Mouse (Mus musculus) kidney, embryonic 14.5 days (tissue): ENCODE measurements at regions not wholly inside any gene's neighbourhood (a gene's known extent, or its start where the extent isn't known, plus 50 kb on each side); places are given as distances from the start of the nearest gene placed in this dataset.
A peak's percentile ranks its signal among the peaks of the same experiment; 100 is the strongest.

Experiments used
- ATAC-seq: fragments of 200-750 bp; cut with Nextera tagmentation; 2 replicates; pipeline ENCODE4 v1.8.0; 2017; ENCODE audit warnings: moderate number of reproducible peaks, mild to moderate bottlenecking, moderate TSS enrichment, moderate library complexity; ENCODE audit not compliant: low FRiP score, low TSS enrichment
- H3K27ac ChIP-seq: fragments of 300-500 bp; sonication (generic); 2 replicates; pipeline ENCODE4 v1.5.1; 2014; ENCODE audit warnings: low read depth, mild to moderate bottlenecking, low read length, moderate library complexity, mixed read lengths
- H3K27me3 ChIP-seq: fragments of 300-500 bp; sonication (generic); 2 replicates; pipeline ENCODE4 v1.6.1; 2014; ENCODE audit warnings: mild to moderate bottlenecking, low read length; ENCODE audit not compliant: control insufficient read depth, insufficient read depth
- H3K36me3 ChIP-seq: fragments of 300-500 bp; sonication (generic); 2 replicates; pipeline ENCODE4 v1.6.1; 2014; ENCODE audit warnings: low read length, mixed read lengths; ENCODE audit not compliant: control insufficient read depth, insufficient read depth
- H3K4me1 ChIP-seq: fragments of 300-500 bp; sonication (generic); 2 replicates; pipeline ENCODE4 v1.6.1; 2014; ENCODE audit warnings: low read length, mixed read lengths; ENCODE audit not compliant: control insufficient read depth, insufficient read depth
- H3K4me2 ChIP-seq: fragments of 300-500 bp; sonication (generic); replicated peaks from 2 replicates; pipeline ENCODE4 v1.6.1; 2014; ENCODE audit warnings: low read depth, mild to moderate bottlenecking, low read length
- H3K4me3 ChIP-seq: fragments of 300-500 bp; sonication (generic); 2 replicates; pipeline ENCODE4 v1.5.1; 2014; ENCODE audit warnings: mild to moderate bottlenecking, low read length
- H3K9ac ChIP-seq: fragments of 300-500 bp; sonication (generic); 2 replicates; pipeline ENCODE4 v1.6.1; 2014; ENCODE audit warnings: low read depth, mild to moderate bottlenecking, low read length, moderate library complexity
- H3K9me3 ChIP-seq: fragments of 300-500 bp; sonication (generic); 2 replicates; pipeline ENCODE4 v1.6.1; 2016; ENCODE audit warnings: low read length; ENCODE audit not compliant: control insufficient read depth
- WGBS: fragments of 180-500 bp; shearing (Covaris S2); extraction: QIAGEN DNeasy Blood & Tissue Kit; methylation state at CpG from one replicate; pipeline ENCODE4 v1.1.7; 2014; 5-methylcytosine and 5-hydroxymethylcytosine counted together

DNA sequence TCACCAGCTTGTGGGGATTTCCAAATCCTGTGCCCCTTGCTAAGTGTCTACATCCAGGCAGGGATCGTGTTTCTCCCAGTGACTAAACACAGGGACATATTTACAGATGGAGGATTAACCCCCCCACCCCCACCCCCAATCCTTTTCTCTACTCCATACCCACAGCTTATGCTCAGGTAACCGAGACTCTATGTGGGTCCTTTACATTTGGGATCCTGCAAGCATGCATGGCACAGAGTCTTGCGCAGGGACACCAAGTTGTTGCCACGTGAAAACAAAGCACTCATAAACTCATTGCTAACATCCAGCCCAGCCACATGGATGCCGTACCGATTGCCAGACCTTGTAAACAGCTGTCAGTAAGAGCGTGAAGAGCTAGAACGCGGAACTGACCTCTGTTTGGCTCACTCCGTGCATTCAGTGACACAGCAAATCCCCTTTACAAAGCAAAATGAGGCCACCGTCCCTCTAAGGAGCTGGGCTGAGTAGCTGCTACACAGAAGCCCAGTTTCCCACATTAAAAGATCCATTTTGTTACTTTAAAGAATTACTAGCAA lies 1204.9 kb upstream of the A1bg start:
- WGBS = 37% methylated on average over 11 of the region's 11 CpGs
- Histone ChIP-seq H3K27ac (no peak overlapping the region), H3K9me3 (no peaks in the 10 kb centered on the region), H3K36me3 (no peaks in the 10 kb centered on the region), H3K4me1 (peaks cover 16% of the 10 kb centered on the region), H3K9ac (no peak overlapping the region), H3K27me3 (no peaks in the 10 kb centered on the region), H3K4me3 (no peak overlapping the region), H3K4me2 (no peak overlapping the region)
- ATAC-seq = no peak

DNA sequence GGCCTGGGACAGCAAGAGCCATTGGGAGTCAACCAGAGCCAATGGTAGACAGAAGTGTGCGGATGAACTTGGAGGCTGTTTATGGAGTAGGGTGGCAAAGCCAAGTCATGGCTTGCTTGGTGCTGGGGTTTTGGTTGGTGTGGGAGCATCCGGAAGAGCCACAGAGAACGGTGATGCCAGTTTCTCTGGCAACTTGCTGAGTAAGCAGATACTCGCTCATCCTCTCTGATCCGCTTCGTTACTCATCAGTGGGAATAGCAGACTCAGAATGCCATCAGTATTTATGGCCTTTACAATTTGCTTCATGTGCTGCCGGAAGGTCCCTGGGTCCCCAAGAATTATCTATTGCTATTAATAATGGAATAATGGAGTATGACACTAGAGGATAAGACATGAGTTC lies 1202.9 kb upstream of the A1bg start:
- H3K9ac ChIP-seq = no peak overlapping the region
- no peaks in the 10 kb centered on the region for H3K36me3 ChIP-seq
- H3K9me3 ChIP-seq = no peaks in the 10 kb centered on the region
- ATAC-seq = no peak
- H3K4me3 ChIP-seq = no peak overlapping the region
- H3K4me1 ChIP-seq = peaks cover 15% of the 10 kb centered on the region
- no peak overlapping the region for H3K27ac ChIP-seq
- H3K4me2 ChIP-seq = no peak overlapping the region
- 60% methylated on average over 7 of the region's 7 CpGs for WGBS
- no peaks in the 10 kb centered on the region for H3K27me3 ChIP-seq

DNA sequence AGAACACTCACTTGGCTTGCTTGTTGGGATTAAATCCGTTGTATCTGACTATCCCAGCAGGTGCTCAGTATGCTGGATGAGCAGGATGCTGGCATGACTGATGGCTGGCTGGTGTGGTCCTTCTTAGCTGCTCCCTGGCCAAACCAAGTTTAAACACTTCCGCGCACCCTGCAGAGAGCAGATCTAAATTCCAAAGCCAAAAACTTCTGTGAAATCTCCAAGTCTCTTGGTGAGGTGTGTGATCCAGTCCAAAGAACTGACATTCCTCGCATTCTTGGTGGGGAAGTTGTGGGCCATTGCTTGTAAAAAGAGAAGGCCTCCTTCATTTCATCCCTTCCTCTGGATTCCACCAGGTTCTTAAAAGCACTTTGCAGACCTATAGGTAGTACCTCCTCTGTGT lies 1200.9 kb upstream of the A1bg start:
- Histone ChIP-seq H3K9ac (no peak overlapping the region), H3K27ac (no peak overlapping the region), H3K4me3 (no peak overlapping the region), H3K4me2 (no peak overlapping the region), H3K4me1 (peaks cover 14% of the 10 kb centered on the region), H3K27me3 (no peaks in the 10 kb centered on the region), H3K36me3 (no peaks in the 10 kb centered on the region), H3K9me3 (no peaks in the 10 kb centered on the region)
- ATAC-seq = no peak
- 84% methylated on average over 4 of the region's 4 CpGs for WGBS

DNA sequence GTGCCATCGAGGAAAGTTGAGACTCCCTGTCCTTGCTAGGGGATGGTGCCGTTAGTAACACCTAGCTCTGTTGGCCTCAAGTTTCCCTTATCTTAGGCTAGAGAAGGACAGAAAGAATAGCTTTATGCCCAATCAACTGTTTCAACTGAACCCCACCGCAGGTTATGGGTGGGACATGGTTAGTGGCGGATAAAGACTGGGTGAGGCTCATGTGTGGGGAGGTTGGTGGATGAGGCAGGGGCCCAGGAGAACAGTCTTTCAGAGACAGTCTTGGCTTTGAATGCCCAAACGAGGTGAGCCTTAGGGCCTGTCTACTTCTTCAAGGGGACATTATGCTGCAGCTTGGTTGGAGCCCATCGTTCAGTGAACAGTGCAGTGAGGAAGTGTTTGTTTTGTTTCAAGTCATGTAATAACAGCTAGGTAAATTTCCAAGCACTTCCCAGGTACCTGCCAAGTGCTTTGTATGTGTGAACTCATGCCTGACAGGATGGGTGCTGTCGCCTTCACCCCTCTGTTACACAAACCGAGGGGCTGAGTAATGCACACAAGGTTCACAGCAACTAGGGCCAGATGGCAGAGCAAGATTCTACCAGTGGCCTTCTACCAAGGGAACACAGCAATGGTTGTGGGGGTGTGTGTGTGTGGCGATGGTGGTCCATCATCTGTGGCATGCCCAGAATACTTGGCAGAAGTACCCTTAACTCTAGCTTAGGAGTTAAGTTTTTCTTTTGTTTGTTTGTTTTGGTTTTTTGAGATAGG lies 1199.6 kb upstream of the A1bg start:
- Histone ChIP-seq H3K4me3 (no peak overlapping the region), H3K36me3 (no peaks in the 10 kb centered on the region), H3K4me1 (peaks cover 19% of the 10 kb centered on the region), H3K9me3 (no peaks in the 10 kb centered on the region), H3K9ac (no peak overlapping the region), H3K27ac (no peak overlapping the region), H3K4me2 (no peak overlapping the region), H3K27me3 (no peaks in the 10 kb centered on the region)
- 71% methylated on average over 9 of the region's 9 CpGs for WGBS
- no peak for ATAC-seq

DNA sequence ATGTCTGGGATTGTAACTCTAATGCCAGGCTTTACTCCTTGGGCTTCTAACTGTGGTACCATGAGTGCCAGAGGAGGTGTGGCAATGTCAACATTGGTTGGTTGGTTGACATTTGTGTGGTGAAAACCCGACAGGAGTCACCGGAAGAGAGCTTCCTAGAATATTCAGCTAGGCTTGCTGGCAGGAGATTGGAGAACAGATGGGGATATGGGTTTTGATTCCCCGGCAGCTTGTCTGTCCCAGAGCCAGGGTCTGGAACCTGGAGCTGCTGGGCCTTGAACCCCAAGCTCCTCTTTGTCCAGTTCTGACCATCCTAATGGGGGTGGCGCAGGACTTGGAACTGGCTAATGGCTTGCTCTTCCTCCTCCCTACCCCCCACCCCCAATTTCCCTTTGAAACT lies 1198.9 kb upstream of the A1bg start:
- H3K27me3 ChIP-seq = no peaks in the 10 kb centered on the region
- no peaks in the 10 kb centered on the region for H3K36me3 ChIP-seq
- H3K9me3 ChIP-seq = no peaks in the 10 kb centered on the region
- no peak overlapping the region for H3K9ac ChIP-seq
- ATAC-seq = no peak
- H3K4me3 ChIP-seq = no peak overlapping the region
- H3K4me2 ChIP-seq = no peak overlapping the region
- H3K4me1 ChIP-seq = peaks cover 13% of the 10 kb centered on the region
- WGBS = 90% methylated on average over 4 of the region's 4 CpGs
- H3K27ac ChIP-seq = no peak overlapping the region

DNA sequence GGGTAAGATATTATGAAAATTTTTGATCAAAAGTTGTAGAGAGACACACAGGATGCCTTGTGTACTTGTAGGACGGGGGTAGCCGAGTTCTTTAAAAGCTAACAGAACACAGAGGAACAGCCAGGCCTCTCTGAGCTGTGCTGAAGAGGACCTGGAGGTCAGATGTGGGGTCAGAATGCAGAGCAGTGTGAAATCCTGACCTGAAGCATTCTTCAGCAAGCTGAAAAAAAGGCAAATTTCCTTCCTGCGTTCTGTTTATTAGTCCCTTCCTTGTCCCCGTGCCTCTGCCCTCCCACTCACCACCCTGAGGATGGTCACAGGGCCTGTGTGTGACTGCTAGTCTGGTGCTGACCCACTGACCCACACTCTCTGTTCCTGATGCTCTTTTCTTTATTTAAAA lies 1197.9 kb upstream of the A1bg start:
- Histone ChIP-seq H3K4me2 (no peak overlapping the region), H3K4me3 (no peak overlapping the region), H3K9ac (no peak overlapping the region), H3K9me3 (no peaks in the 10 kb centered on the region), H3K27me3 (no peaks in the 10 kb centered on the region), H3K27ac (no peak overlapping the region), H3K36me3 (no peaks in the 10 kb centered on the region), H3K4me1 (peaks cover 13% of the 10 kb centered on the region)
- 19% methylated on average over 4 of the region's 4 CpGs for WGBS
- no peak for ATAC-seq

DNA sequence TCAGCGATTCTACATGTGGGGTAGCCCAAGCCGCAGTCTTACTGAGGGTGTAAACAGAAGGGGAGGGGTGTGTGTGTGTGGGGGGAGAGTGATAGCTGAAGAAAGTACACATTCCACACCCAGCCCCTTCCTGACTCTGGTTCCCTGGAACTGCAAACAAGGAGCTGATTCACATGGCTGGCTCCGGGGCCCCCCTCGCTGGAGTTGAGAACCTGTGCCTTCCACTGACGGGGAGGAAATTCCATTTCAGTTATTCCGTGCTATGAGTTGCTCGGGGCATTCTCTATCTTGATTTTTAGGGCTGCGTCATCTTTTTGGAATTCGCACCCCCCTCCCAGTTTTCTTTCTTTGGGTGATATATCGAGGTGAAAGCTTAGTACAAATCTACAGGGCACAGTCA lies 1196.2 kb upstream of the A1bg start:
- 53% methylated on average over 10 of the region's 10 CpGs for WGBS
- H3K36me3 ChIP-seq = no peaks in the 10 kb centered on the region
- H3K27me3 ChIP-seq = no peaks in the 10 kb centered on the region
- no peak overlapping the region for H3K4me3 ChIP-seq
- H3K9ac ChIP-seq = no peak overlapping the region
- no peak overlapping the region for H3K4me2 ChIP-seq
- peaks cover 13% of the 10 kb centered on the region for H3K4me1 ChIP-seq
- H3K27ac ChIP-seq = no peak overlapping the region
- ATAC-seq = 0 out of 2 replicates have a peak, but pooled peaks have one; percentile 41
- H3K9me3 ChIP-seq = no peaks in the 10 kb centered on the region

DNA sequence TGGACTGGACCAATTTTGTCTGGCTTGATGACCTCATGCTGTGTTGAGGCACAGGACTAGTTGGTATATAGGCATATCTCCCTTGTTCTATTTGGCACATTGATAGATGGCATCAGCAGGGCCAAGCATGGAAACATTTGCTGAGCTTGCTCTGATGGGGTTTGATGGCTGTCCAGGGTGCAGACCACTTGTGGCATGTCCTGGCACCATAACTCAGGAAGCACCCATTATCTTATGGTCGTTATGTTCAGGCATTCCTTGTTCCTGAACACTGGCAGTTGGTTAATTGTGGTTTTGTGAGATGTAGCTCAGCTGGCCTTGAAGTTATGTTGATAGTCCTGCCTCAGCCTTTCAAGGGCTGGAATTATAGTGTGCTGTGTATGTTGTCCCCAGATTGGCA lies 1193.4 kb upstream of the A1bg start:
- Histone ChIP-seq H3K4me3 (no peak overlapping the region), H3K36me3 (no peaks in the 10 kb centered on the region), H3K9me3 (no peaks in the 10 kb centered on the region), H3K27ac (no peak overlapping the region), H3K4me2 (no peak overlapping the region), H3K4me1 (peaks cover 13% of the 10 kb centered on the region), H3K9ac (no peak overlapping the region), H3K27me3 (no peaks in the 10 kb centered on the region)
- 67% methylated on average over 1 of the region's 1 CpGs for WGBS
- no peak for ATAC-seq

DNA sequence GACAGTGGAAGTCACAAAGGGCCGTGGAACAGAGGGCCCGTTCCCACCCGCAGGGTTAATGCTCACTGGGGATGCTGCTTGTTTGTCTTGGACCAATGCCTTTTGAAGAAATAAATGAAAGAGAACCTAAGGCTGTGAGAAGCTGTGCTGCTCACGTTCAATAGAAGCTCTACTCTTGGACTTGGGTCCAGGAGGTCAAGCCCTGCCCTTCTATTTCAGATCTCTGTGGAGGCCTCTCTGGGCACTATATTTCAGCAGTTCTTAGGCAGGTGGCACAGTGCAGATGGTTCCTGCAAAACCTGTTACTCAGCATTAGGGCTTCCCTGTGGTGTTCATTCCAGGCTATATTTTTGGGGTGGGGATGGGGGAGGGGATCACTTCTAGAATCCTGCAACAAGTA lies 1192.0 kb upstream of the A1bg start:
- Histone ChIP-seq H3K4me2 (no peak overlapping the region), H3K36me3 (no peaks in the 10 kb centered on the region), H3K9me3 (no peaks in the 10 kb centered on the region), H3K27me3 (no peaks in the 10 kb centered on the region), H3K4me1 (0 out of 2 replicates have a peak, but pooled peaks cover 9% of the 10 kb centered on the region), H3K4me3 (no peak overlapping the region), H3K27ac (no peak overlapping the region), H3K9ac (no peak overlapping the region)
- WGBS = 41% methylated on average over 4 of the region's 4 CpGs
- no peak for ATAC-seq
